Mouse (Mus musculus): ENCODE measurements around the gene Rad51d.

Rad51d gene

DNA sequence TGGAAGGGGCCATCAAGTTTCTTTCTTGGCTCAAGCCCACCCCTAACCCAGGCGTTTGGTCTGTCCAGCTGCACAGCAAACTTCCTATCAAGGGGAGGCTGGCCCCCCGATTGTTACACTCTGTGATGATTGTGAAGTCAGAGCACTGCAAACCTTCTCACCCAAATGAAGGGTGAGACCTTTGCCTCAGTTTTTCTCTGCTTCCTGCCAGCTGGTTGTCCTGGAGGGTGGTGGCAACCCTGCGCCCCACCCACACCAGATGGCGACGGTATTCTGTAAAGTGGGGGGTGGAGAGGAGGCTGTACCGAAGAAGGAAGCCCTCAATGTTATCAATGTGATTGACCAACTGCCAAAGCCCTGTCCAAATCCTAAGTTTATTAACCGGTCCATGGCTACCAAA, 1.5 kb upstream of the Rad51d start, which contains the start of gene Fndc8:
Fndc8 (plus strand) TSS at position 189 of the 400 bp plus-strand sequence.
- no peak for DNase-seq (ENCODE audit: low spot score)

DNA sequence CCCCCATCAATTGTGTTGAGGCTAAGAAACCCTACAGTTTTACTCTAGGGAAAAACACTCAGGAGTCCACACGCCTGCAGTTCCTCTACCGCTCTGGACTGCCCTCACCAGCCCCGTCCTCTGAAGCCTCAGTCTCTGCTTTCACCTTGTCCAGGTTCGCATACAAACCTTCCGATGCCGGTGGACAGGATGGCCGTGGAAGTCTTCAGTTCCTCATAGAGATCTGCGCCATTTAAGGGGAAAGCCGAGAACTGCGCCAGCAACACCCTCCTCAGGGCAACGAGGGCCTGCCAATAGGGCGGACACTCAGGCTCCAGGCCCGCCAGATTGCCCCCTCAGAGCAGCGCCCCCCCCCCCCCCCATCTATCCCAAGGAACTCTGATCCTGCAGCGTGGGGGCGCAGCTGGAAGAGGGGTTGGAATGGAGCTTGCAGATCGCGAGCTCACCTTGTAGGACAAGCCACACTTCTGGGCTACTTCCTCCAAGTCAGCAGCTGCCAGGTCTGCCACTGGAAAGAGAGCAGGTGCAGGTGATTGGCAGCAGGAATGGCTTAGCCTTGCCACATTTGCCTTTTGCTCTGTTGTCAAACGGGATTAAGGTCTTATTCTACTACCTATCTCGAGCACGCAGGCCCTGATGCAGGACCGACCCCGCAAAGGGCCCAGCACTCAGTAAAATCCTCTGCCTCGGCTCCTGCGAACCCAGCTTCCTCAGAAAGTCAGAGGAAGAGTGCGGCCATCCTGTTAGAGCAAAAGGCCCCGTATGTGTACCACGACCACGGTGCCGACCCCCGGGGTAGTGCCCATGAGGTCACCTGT, 681 bp downstream of the Rad51d start:
- DNase-seq (ENCODE audit: low spot score) = no peak

DNA sequence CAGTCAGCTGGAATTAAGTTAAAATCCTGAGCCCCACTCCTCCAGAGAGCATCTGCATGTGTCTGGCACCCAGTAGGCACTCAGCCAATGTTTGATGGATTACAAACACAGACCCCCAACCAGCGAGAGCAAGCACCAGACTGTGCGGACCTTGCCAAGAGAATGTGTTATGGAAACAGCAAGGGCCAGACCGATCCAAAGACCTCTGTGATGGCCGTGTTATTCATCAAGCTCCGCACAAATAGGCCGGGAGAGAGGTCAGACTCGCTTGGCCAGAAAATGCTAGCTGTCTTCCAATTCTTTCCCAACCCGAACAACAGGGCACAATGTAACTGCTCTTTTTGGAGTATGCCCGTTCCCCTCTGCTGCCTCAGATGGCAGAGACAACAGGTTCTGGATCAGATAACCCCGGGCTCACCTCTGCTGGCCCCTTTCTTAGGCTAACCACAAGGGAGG, 1.9 kb downstream of the Rad51d start:
- no peak for DNase-seq (ENCODE audit: low spot score)

DNA sequence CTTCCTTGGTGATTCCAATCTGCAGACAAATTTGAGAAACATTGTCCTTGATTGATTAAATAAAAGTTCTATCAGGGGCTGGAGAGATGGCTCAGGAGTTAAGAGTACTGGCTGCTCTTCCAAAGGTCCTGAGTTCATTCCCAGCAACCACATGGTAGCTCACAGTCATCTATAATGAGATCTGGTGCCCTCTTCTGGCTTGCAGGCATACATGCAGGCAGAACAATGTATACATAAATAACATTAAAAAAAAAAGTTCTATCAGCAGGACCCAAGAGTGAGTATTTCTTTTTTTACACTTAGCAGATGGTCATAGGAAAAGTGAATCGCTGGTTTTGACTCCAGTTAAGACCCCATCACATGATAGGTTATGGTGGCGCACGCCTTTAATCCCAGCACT, 3.9 kb downstream of the Rad51d start:
- DNase-seq (ENCODE audit: low spot score) = no peak

DNA sequence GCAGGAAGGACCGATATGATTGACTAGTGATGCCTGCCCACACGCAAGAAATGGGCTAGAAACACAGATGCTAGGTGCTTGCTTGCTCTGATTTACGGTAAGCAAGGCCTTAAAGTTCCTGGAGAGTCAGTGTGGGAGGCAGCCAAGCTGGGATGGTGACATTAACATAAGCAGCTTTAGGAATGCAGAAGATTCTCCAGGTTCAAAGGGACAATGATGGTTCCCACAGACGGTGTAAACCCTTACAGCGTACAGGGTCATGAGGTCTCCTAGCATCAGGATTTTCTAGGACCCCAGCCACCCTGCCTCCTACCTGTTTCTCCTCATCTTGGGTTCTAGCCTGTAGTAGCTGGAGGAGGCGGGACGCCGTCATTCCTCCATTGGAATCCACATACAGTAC, 7.2 kb downstream of the Rad51d start:
- no peak for DNase-seq (ENCODE audit: low spot score)

DNA sequence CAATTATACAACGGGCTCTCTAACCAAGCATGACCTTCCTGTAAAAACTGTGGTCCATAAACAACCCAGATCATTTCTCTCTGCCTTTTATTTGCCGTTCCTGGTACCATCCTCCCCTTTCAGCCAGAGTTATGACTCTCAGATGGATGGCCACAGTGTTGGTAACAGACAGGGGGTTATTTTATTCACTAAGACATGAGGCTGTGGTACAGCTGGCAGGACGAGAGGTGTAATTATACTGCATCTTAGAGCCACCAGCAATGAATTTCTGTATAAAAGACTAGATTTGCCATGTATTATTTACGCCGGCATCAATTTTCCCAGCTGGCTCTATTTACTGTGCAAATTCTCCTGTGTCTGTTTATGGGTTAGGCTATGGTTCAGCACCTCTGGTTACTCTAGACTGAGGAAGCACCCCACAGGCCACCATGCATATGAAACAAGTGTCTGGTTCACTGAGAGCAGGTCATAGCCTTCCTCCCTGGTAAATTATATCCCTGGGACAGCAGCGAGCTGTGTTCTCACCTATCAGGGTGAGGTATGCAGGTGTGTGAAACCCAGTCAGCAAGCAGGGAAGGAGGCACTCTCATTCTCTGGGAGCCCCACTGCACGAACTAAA, 12.6 kb downstream of the Rad51d start:
- no peak for DNase-seq (ENCODE audit: low spot score)

DNA sequence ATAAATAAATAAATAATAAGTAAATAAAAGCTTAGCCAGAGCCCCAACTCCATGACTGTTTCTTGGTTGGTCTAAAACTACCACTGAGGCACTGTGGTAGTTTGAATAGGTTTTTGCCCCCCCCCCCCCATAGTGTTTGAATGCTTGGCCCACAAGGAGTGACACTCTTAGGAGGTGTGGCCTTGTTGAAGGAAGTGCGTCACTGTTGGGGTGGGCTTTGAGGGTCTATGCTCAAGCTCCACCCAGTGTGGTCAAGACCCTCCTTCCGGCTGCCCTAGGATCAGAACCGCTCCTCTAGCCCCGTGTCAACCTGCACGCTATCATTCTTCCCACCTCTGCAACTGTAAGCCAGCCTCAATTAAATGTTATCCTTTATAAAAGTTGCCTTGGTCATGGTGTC, 14.8 kb downstream of the Rad51d start:
- DNase-seq (ENCODE audit: low spot score) = no peak

DNA sequence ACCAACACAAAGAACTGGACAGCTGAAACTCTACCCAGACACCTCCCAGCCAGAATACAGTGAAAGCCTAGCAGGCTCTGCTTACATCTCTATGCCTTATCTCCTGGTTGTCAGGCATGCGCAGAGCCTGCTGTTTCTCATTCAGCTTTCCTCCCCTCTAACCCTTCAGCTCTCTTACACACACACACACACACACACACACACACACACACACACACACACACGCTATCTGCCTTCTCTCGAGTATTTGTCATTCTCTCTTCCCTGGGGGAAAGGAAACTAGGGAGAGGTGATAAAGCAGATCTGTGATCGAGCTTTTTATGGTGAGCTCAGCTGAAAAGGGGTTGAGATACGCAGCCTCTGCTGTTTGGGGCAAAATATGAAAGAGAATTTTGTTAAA, 15.5 kb downstream of the Rad51d start:
- no peak for DNase-seq (ENCODE audit: low spot score)

DNA sequence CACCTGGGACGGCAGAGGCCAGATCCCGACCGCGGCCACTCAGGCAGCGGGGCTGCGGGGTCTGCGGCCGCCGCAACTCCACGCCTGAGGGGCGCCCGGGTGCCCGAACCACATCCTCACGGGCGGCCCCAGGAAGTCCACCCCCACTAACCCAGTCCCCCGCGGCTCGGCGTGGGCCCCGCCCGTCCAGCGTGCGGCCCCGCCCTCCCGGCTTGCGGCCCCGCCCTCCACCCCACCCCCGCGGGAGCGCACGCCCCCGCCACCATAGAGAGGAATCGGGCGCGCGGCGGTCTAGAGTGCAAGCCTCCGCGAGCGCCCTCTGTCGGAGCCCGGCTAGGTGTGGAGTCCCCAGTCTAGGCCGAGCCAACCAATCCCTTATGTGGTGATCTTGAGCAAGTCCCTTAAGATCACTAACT, 19.4 kb downstream of the Rad51d start, which contains the start of gene Rffl:
Rffl (minus strand) TSS at position 180 of the 416 bp plus-strand sequence.
- DNase-seq (ENCODE audit: low spot score) = peak; percentile 99

DNA sequence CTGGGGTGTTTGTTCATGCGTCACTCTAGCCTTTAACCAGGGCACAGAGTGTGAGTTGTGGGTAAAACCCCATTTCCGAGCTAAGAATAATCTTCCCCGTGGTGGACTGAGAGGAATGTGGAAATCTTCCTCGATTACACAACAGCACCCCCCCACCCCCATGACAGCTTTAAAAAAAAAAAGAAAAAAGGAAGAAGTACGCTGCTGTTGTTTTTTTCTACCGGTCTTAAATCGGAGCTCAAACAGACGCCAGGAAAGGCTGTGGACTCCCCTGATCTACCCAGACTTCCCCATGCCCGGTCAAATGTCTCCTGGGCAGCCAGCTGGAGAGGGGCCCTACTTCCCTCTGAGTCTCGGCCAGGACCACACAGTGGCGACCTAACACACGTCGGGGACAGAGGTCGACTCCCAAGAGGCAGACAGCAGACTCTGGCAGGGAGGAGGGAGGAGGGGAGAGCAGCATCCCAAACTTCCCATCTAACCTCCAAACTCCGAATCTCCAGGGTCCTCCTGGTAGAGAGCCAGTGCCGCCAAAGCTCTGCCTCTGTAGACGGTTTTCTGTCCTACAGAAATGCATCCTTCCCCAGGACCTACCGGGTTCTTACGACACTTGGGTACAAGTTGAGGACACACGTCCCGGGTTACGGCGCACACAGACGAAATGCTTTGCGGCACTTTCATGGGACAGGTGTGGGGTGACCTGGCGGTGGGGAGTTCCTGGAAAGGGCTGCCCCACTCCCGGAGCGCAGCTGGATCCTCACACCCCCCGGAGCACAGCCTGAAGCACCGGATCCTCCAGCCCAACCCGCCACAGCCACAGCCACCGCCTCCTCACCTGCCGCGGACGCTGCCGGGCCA, 20.0 kb downstream of the Rad51d start:
- peak; percentile 59 for DNase-seq (ENCODE audit: low spot score)

DNA sequence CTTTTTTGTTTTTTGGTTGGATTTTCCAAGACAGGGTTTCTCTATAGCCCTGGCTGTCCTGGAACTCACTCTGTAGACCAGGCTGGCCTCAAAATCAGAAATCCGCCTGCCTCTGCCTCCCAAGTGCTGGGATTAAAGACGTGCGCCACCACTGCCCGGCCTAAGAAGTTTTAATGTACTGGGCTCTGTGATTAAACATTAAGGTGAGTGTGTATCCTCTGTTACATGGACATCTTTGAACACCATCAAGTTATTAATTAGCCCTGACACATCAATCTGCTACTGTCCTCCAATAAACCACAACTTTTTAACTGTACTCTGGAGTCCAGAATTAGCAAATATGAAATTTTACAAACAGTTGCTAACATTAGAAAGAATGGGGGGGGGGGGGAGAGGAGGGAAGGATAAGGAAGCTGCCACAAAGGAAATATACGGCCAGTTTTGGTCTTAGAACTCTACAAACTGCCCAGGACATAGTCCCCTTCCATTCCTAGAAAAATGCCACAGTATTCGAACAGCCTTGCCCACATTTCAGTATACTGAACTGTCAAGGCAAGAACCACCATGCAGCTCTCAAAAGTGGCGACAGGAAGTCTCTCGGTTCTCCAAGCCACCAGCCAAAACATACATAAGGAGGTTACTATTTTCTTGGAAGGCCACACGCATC, 20.8 kb downstream of the Rad51d start:
- DNase-seq (ENCODE audit: low spot score) = no peak

DNA sequence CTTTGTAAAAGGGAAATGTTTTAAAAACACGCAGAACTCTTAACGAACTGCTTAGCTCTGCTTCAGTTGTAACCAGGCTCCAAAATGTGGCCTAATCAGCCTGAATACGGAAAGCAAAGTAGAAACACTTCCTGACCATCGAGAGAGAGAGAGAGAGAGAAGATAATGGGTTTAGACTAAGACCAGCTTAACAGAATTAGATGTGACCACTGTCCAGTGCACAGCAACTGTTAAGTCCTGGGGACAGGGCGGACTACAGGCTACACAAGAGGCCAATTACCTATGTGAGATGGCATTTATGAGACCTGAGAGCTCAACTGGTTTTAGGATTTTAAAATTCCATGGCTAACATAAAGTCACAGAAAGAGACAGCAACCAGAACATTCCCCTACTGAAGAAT, 22.5 kb downstream of the Rad51d start:
- DNase-seq (ENCODE audit: low spot score) = no peak

DNA sequence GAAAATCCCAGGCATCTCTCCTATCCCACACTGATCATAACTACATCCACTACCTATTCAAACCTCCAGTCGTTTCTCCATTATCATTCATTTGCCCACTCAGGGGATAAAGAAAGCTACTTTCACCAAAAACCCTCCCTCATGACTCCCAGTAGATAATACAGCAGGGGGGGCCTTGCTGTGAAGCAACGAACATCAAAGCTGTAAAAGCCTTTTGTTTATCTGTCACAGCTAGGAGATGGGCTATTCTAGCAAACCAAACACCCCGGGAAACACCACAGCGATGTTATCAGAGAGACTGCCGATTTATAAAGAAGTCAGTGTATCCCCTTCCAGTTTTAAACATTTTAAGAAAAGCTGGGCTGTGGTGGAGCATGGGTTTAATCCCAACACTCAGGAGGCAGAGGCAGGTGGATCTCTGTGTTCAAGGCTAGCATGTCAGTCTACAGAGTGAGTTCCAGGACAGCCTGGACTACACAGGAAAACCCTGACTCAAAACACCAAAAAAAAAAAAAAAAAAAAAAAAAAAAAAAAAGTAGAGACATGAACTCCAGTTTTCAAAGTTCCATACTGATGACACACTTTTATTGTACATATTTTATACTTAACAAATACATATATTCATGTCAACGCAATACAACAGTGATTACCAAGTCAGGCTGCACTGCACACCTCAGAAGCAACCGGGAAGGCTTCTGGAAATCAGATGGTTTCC, 23.4 kb downstream of the Rad51d start:
- DNase-seq (ENCODE audit: low spot score) = no peak

DNA sequence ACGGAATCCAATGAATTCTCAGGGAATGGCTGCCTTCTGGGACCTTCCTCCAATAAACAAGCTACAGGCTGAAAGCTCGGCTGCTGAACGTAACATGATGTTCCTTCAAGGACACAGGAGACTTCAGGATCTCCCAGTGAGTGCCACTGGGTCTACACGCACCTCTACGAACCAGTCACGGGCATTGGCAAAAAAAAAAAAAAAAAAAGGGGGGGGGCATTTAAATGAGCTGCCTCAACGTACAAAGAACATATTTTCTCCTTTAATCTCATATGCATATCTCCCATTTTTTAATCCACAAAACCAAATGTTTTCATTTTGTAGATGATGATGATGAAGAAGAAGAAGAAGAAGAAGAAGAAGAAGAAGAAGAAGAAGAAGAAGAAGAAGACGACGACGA, 24.5 kb downstream of the Rad51d start:
- no peak for DNase-seq (ENCODE audit: low spot score)

DNA sequence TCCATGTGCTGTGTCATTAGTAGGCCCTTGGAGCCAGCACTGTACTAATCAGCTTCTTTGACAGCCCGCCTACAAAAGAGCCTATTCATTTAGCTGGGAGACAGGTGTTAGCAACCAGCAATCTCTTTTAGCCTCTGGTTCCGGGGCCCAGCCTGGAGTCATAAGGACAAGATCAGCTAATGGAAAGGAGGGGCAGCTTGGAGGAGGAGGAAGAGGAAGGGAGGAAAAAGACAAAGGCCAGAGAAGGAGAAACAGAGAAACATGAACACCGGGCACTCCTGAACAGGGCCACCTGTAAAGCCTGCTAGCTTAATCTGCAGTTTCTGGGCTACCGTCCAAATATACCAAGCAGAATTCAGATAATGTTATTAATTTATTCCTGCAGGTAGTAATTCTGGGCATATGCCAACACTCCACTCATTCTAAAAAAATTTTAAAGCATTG, 26.9 kb downstream of the Rad51d start:
- no peak for DNase-seq (ENCODE audit: low spot score)

DNA sequence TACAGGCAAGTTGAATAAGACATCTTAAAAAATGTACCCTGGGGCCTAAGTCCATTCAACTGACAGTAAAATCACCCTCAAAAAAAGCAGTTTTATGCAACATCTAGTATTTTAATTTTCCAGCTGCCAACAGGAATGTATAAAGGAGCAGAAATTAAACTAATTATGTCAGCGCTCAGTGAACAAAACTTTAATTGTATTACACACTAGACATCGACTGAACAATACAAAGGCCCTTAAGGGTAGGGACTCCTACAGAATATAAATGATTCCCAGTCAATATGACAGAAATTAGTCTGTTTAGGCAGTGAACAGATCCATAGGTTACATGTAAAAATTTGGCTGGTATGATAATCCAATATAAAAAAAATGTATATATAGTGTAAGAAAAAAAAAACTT, 27.4 kb downstream of the Rad51d start:
- DNase-seq (ENCODE audit: low spot score) = no peak

DNA sequence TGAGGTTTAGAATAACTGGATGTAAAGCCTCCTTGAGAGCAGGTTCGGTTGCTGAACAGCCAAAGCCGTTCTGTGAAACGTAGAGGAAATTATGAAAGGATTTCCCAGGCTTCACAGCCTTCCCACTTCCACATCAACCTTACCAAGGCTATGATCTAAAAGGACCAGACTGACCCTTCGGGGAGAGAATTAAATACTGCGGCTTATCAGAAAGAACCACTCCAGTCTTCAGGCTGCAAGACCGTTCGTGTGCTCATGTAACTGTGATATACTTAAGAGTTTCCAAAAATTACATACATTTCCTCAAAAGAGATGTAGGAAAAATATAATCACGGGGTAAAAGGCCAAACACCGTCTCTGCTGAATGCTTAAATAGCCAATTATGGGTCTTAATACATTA, 27.8 kb downstream of the Rad51d start:
- DNase-seq (ENCODE audit: low spot score) = no peak

DNA sequence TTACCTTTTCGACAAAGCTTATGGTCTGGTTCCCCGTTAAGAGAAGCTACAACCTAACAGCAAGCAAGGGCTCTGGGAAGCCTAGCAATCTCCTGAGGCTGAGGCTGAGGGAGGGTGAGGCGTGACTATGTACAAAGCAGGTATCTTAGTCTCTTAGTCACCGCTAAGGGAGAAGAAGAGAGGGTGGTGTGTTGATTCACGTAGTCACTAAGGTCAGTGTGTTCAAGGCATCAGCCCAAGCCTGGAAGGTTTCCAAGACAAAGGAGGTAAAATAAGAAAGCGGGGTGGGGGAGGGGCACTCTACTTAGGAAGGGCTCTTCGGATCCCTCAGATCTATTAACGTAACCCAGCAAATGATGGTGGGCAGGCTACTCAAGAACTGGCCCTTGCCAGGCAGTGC, 28.9 kb downstream of the Rad51d start:
- no peak for DNase-seq (ENCODE audit: low spot score)

DNA sequence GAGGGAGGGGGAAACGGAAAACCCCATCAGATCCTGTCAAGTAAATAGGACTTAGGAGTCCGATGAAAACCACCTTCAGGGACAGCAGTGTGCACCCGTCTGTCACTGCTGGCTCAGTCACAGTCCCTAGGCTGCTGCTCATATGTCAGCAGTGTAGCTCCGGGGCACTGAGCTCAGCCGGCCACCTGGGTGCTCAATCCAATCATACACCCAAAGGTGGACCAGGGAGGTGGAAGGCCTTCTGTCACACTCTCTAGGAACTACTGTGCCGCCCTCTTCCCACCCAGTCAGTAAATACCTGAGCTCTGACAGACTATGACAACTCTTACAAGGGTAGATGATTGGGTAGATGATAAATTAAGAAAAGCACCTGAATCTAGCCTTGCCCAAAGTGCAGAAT, 29.7 kb downstream of the Rad51d start:
- DNase-seq (ENCODE audit: low spot score) = no peak

DNA sequence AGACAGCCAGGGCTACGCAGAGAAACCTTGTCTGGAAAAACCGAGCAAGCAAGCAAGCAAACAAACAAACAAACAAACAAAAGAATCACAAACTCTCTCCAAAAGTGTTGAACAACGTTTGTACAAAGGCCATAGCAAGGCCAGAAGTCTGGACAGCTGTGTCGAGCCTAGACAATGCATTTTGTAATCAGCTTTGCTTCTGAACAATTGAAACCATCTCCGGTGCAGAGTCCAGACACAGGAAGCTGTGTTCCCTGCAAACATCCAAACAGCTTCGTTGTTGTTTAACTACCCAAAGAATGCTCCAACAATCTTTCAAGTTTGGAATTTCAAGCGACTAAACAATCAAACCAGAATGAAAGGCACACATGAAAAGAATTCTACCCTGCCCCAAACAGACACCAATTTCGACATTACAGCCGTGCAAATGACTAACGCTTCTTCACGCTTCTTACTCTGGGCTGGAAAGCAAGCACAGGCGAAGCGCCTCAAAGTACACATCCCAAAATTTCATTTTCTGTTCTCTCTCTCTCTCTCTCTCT, 33.0 kb downstream of the Rad51d start:
- no peak for DNase-seq (ENCODE audit: low spot score)

DNA sequence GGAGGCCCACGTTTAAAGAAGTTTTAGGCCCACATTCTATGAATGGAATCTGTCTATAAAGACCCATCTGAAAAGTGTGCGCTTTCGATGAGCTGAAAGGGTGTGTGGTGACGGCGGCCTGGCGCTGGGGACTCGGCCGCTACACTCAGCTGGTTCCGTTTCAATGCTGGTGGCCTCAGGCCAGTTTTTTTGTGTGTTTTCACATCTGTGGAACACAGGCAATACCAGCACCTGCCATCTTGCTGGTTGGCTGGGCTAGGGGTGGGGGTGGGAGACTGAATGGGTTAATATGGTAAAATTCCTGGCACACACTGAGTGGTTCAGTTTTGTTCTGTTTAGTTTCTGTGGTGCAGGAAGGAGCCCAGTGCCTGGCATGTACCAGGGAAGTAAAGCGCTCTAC, 34.4 kb downstream of the Rad51d start:
- no peak for DNase-seq (ENCODE audit: low spot score)

Measured in testis, postnatal 10 days (tissue).